Mouse (Mus musculus) spleen, adult 2 months (tissue): ENCODE data around the gene Gpr176. TPM values are rescaled to one million over a fixed set of nuclear protein-coding genes. Genes with fewer than 3 reads are reported as not detected.

ENCODE experiments used
- DNase-seq, 2 experiments: peaks; one replicate each; pipeline versions ENCODE4 v3.0.0 to v3.0.0-alpha.2; 2012 to 2021; ENCODE audit warnings: low spot score in 2 of 2, low read depth in 1 of 2
- H3K27ac ChIP-seq: fragments of 200-500 bp; 2 replicates; pipeline ENCODE4 v1.5.1; 2012; ENCODE audit warnings: low read length, inconsistent platforms; ENCODE audit not compliant: insufficient read depth
- H3K27me3 ChIP-seq: fragments of 200-500 bp; 2 replicates; pipeline ENCODE4 v1.6.1; 2012; ENCODE audit warnings: mild to moderate bottlenecking, moderate library complexity, low read length, inconsistent platforms; ENCODE audit not compliant: control insufficient read depth, insufficient read depth
- H3K36me3 ChIP-seq: fragments of 200-500 bp; 2 replicates; pipeline ENCODE4 v1.6.1; 2012; ENCODE audit warnings: mild to moderate bottlenecking, low read length, inconsistent platforms; ENCODE audit not compliant: control insufficient read depth, insufficient read depth
- H3K4me1 ChIP-seq: fragments of 200-500 bp; 2 replicates; pipeline ENCODE4 v1.6.1; 2011; ENCODE audit warnings: inconsistent platforms; ENCODE audit not compliant: control insufficient read depth, insufficient read depth, insufficient read length
- H3K4me3 ChIP-seq: fragments of 200-500 bp; 2 replicates; pipeline ENCODE4 v1.5.1; 2011; ENCODE audit warnings: mild to moderate bottlenecking, inconsistent platforms; ENCODE audit not compliant: insufficient read depth, insufficient read length; ENCODE audit errors: extremely low read depth
- CTCF ChIP-seq: fragments of 200-500 bp; IDR thresholded peaks from 2 replicates; pipeline ENCODE4 v1.5.1; 2011; ENCODE audit warnings: mild to moderate bottlenecking, inconsistent platforms; ENCODE audit not compliant: insufficient read depth, insufficient read length, insufficient replicate concordance; ENCODE audit errors: extremely low read depth
- POLR2A ChIP-seq: fragments of 200-500 bp; IDR thresholded peaks from 2 replicates; pipeline ENCODE4 v1.6.1; 2011; ENCODE audit warnings: low read depth, low read length, inconsistent platforms
- WGBS: fragments of 180-500 bp; shearing (Covaris S2); methylation state at CpG from one replicate; pipeline ENCODE4 v1.1.7; 2018; 5-methylcytosine and 5-hydroxymethylcytosine counted together
- polyA plus RNA-seq: library from polyadenylated mRNA; depleted of rRNA; stranded (reverse); fragments of >200 nt; gene quantifications from 2 replicates; pipeline ENCODE4 v1.2.3, GENCODE M21; 2012

The Gpr176 gene
- polyA plus RNA-seq, 1 experiment = 1.3 TPM

GRCm38 (mm10) chr2:118316939-118317338 is 56.3 kb downstream of the Gpr176 start:
- Histone ChIP-seq H3K27me3 (no peaks in the 10 kb centered on the region), H3K4me3 (no peak overlapping the region), H3K4me1 (no peaks in the 10 kb centered on the region), H3K36me3 (no peaks in the 10 kb centered on the region), H3K27ac (no peak overlapping the region)
- DNase-seq = no peak
- WGBS = 91% methylated on average over 2 of the region's 2 CpGs
- no peak for TF ChIP-seq CTCF
- no peak for TF ChIP-seq POLR2A

- H3K27me3 ChIP-seq = no peaks in the 10 kb centered on the region
- no peaks in the 10 kb centered on the region for H3K4me1 ChIP-seq
- TF ChIP-seq POLR2A (no peak), CTCF (no peak)
- no peak for DNase-seq
- H3K27ac ChIP-seq = no peak overlapping the region
- H3K4me3 ChIP-seq = no peak overlapping the region
- H3K36me3 ChIP-seq = no peaks in the 10 kb centered on the region
- WGBS = 73% methylated on average over 12 of the region's 12 CpGs
These were observed 57.4 kb downstream of the Gpr176 start for GRCm38 (mm10) chr2:118315656-118316402.

- WGBS = 26% methylated on average over 8 of the region's 8 CpGs
- no peak overlapping the region for H3K27ac ChIP-seq
- DNase-seq = peak in 1 of 2 experiments; percentile 41
- no peaks in the 10 kb centered on the region for H3K4me1 ChIP-seq
- H3K36me3 ChIP-seq = no peaks in the 10 kb centered on the region
- no peak for TF ChIP-seq POLR2A
- no peak for TF ChIP-seq CTCF
- H3K27me3 ChIP-seq = no peaks in the 10 kb centered on the region
- 0 out of 2 replicates have a peak overlapping the region, but pooled peaks have one; percentile 5 for H3K4me3 ChIP-seq
These were observed 65.7 kb downstream of the Gpr176 start for GRCm38 (mm10) chr2:118307561-118307960.

- Histone ChIP-seq H3K27me3 (no peaks in the 10 kb centered on the region), H3K27ac (no peak overlapping the region), H3K36me3 (no peaks in the 10 kb centered on the region), H3K4me1 (no peaks in the 10 kb centered on the region), H3K4me3 (no peak overlapping the region)
- TF ChIP-seq CTCF (no peak), POLR2A (no peak)
- WGBS = 51% methylated on average over 2 of the region's 2 CpGs
- DNase-seq = no peak
These were observed 66.3 kb downstream of the Gpr176 start for GRCm38 (mm10) chr2:118306966-118307365.

- Histone ChIP-seq H3K4me3 (no peak overlapping the region), H3K27ac (no peak overlapping the region), H3K4me1 (no peaks in the 10 kb centered on the region), H3K27me3 (no peaks in the 10 kb centered on the region), H3K36me3 (no peaks in the 10 kb centered on the region)
- TF ChIP-seq POLR2A (no peak), CTCF (no peak)
- WGBS = 24% methylated on average over 3 of the region's 3 CpGs
- no peak for DNase-seq
These were observed 66.7 kb downstream of the Gpr176 start for GRCm38 (mm10) chr2:118306522-118306895.

- Histone ChIP-seq H3K4me1 (no peaks in the 10 kb centered on the region), H3K27ac (no peak overlapping the region), H3K4me3 (no peak overlapping the region), H3K27me3 (no peaks in the 10 kb centered on the region), H3K36me3 (no peaks in the 10 kb centered on the region)
- TF ChIP-seq POLR2A (no peak), CTCF (no peak)
- 77% methylated on average over 7 of the region's 7 CpGs for WGBS
- no peak for DNase-seq
These were observed 67.2 kb downstream of the Gpr176 start for GRCm38 (mm10) chr2:118305827-118306521.

GRCm38 (mm10) chr2:118303456-118303855 is 69.8 kb downstream of the Gpr176 start:
- DNase-seq = no peak
- 83% methylated on average over 4 of the region's 4 CpGs for WGBS
- H3K27me3 ChIP-seq = no peaks in the 10 kb centered on the region
- no peak overlapping the region for H3K27ac ChIP-seq
- no peak overlapping the region for H3K4me3 ChIP-seq
- TF ChIP-seq POLR2A (no peak), CTCF (no peak)
- H3K4me1 ChIP-seq = no peaks in the 10 kb centered on the region
- H3K36me3 ChIP-seq = no peaks in the 10 kb centered on the region
